Mouse (Mus musculus): ENCODE measurements around the gene Cpxcr1.

Gene Cpxcr1

DNA sequence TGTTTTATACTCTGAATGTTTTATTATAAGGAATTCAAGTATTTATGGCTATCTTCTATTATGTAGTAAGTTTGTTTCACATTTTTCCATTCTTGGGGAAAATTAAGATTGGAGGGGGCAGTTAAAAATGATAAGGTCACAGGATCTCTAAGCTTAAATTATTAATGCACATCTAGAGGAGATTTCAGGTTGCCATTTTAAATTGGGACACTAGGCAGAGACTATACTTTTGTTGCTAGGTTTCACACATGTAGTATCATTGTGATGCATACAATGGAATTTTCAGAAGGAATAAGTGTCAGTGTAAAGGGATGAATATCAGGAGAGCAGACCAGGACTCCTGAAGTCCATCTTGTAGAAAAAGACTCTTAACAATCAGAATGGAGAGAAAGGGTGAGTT, at the start of gene Cpxcr1:
Gene Cpxcr1, plus strand, starts transcription at position 301 of the 400 bp plus-strand sequence.
- DNase-seq (ENCODE audit: low read depth, low spot score) = no peak
